Mouse (Mus musculus) adrenal gland, postnatal 0 days (tissue): Measurements from ENCODE around the gene Ttc39b. TPM values are rescaled to one million over a fixed set of nuclear protein-coding genes. Genes with fewer than 3 reads are reported as not detected.

Experiments
- polyA plus RNA-seq: library from polyadenylated mRNA; unstranded; fragments of >200 nt; fragmentation: Nextera tagmentation; extraction: Ambion mirVana; gene quantifications from 2 replicates; pipeline ENCODE4 v1.2.1, GENCODE M21; 2015

The Ttc39b gene
- 4.6 and 4.8 TPM in 2 replicates for polyA plus RNA-seq

GRCm38 (mm10) chr4:83323910-83324684 is at the start of gene Ttc39b:
Gene Ttc39b (minus strand): TSS chr4:83324255.

Other genes starting within 250 kb of the Ttc39b start
- gene Snapc3, start 93.5 kb upstream of the Ttc39b start, polyA plus RNA-seq: 19.6 and 20.0 TPM in 2 replicates
- 93.0 and 105 TPM in 2 replicates for gene Psip1, start 162.2 kb upstream of the Ttc39b start, polyA plus RNA-seq
- 2.7 and 3.5 TPM in 2 replicates for gene Ccdc171, start 201.3 kb upstream of the Ttc39b start, polyA plus RNA-seq